Mouse (Mus musculus) liver, postnatal 0 days (tissue): ENCODE data around the gene Gstz1. TPM values are rescaled to one million over a fixed set of nuclear protein-coding genes. Genes with fewer than 3 reads are reported as not detected.

Experiments used
- ATAC-seq: fragments of 200-750 bp; cut with Nextera tagmentation; 2 replicates; pipeline ENCODE4 v1.8.0; 2017; ENCODE audit warnings: mild to moderate bottlenecking, moderate library complexity
- DNase-seq: peaks from one replicate; pipeline ENCODE4 v3.0.0-alpha.2; 2016
- H3K27ac ChIP-seq: fragments of 300-500 bp; sonication (generic); 2 replicates; pipeline ENCODE4 v1.5.1; 2014; ENCODE audit warnings: antibody characterized with exemption, moderate library complexity, mild to moderate bottlenecking, low read depth
- H3K27me3 ChIP-seq: fragments of 300-500 bp; sonication (generic); 2 replicates; pipeline ENCODE4 v1.6.1; 2014; ENCODE audit warnings: low read length, control low read depth, mixed read lengths; ENCODE audit not compliant: insufficient read depth
- H3K36me3 ChIP-seq: fragments of 300-500 bp; sonication (generic); replicated peaks from 2 replicates; pipeline ENCODE4 v1.6.1; 2014; ENCODE audit warnings: mild to moderate bottlenecking, control low read depth, low read length, moderate library complexity, mixed read lengths; ENCODE audit not compliant: insufficient read depth
- H3K4me1 ChIP-seq: fragments of 300-500 bp; sonication (generic); 2 replicates; pipeline ENCODE4 v1.6.1; 2014; ENCODE audit warnings: antibody characterized with exemption, mild to moderate bottlenecking, control low read depth; ENCODE audit not compliant: insufficient read depth
- H3K4me2 ChIP-seq: fragments of 300-500 bp; sonication (generic); 2 replicates; pipeline ENCODE4 v1.6.1; 2014; ENCODE audit warnings: low read depth, mild to moderate bottlenecking, low read length, moderate library complexity, mixed read lengths
- H3K4me3 ChIP-seq: fragments of 300-500 bp; sonication (generic); 2 replicates; pipeline ENCODE4 v1.5.1; 2014; ENCODE audit warnings: low read depth, low read length
- H3K9ac ChIP-seq: fragments of 300-500 bp; sonication (generic); replicated peaks from 2 replicates; pipeline ENCODE4 v1.6.1; 2014; ENCODE audit warnings: mild to moderate bottlenecking, moderate library complexity
- H3K9me3 ChIP-seq: fragments of 300-500 bp; sonication (generic); 2 replicates; pipeline ENCODE4 v1.6.1; 2016; ENCODE audit warnings: mild to moderate bottlenecking, control low read depth, low read length, mixed read lengths
- CTCF ChIP-seq: sonication (generic); IDR thresholded peaks from 2 replicates; pipeline ENCODE4 v1.5.1; 2016; ENCODE audit warnings: antibody characterized with exemption, low read depth
- EP300 ChIP-seq: IDR thresholded peaks from 2 replicates; pipeline ENCODE4 v1.6.1; 2016; ENCODE audit warnings: antibody characterized with exemption, low read depth, mild to moderate bottlenecking
- WGBS: fragments of 180-500 bp; shearing (Covaris S2); extraction: QIAGEN DNeasy Blood & Tissue Kit; methylation state at CpG from one replicate; pipeline ENCODE4 v1.1.7; 2014; ENCODE audit not compliant: insufficient replicate concordance; 5-methylcytosine and 5-hydroxymethylcytosine counted together
- polyA plus RNA-seq: library from polyadenylated mRNA; unstranded; fragments of >200 nt; fragmentation: Nextera tagmentation; extraction: Ambion mirVana; gene quantifications from 2 replicates; pipeline ENCODE4 v1.2.1, GENCODE M21; 2015

The Gstz1 gene
- polyA plus RNA-seq = 257 and 279 TPM in 2 replicates

- peaks cover 17% of the 10 kb centered on the region for H3K4me1 ChIP-seq
- peak within 1 kb of the TSS; percentile 80 for H3K27ac ChIP-seq
- no peaks in the 10 kb centered on the region for H3K27me3 ChIP-seq
- peak within 1 kb of the TSS; percentile 78 for H3K4me2 ChIP-seq
- H3K36me3 ChIP-seq = no peaks in the 10 kb centered on the region
- H3K9me3 ChIP-seq = peaks cover 5% of the 10 kb centered on the region; the same call in 1 of the 2 replicates
- peak within 1 kb of the TSS; percentile 75 for H3K9ac ChIP-seq
- under 1% methylated on average over 27 of the region's 27 CpGs for WGBS
- ATAC-seq (peak; percentile 82), DNase-seq (peak; percentile 91)
- TF ChIP-seq CTCF (0 out of 2 replicates have a peak, but pooled peaks have one; percentile 10), EP300 (no peak)
- H3K4me3 ChIP-seq = peak within 1 kb of the TSS; percentile 82
Observed at GRCm38 (mm10) chr12:87146966-87147365, at the start of gene Gstz1. Gstz1 (plus strand) TSS chr12:87147165.

- no peaks in the 10 kb centered on the region for H3K36me3 ChIP-seq
- 78% methylated on average over 4 of the region's 4 CpGs for WGBS
- no peak for DNase-seq
Observed at GRCm38 (mm10) chr12:87100331-87100730, 46.6 kb upstream of the Gstz1 start.

GRCm38 (mm10) chr12:87102165-87102631 lies 44.8 kb upstream of the Gstz1 start, which contains the start of gene Ngb:
Ngb (minus strand) TSS chr12:87102539.
- no peak within 1 kb of the TSS for H3K4me3 ChIP-seq

More at GRCm38 (mm10) chr12:87100331-87100730, 46.6 kb upstream of the Gstz1 start:
- H3K4me3 ChIP-seq = no peak overlapping the region
- H3K4me2 ChIP-seq = no peak overlapping the region
- no peak for ATAC-seq
- no peaks in the 10 kb centered on the region for H3K4me1 ChIP-seq
- H3K27ac ChIP-seq = no peak overlapping the region
- H3K9me3 ChIP-seq = no peaks in the 10 kb centered on the region
- H3K27me3 ChIP-seq = peaks cover 10% of the 10 kb centered on the region
- TF ChIP-seq CTCF = no peak
- no peak for TF ChIP-seq EP300
- H3K9ac ChIP-seq = no peak overlapping the region

GRCm38 (mm10) chr12:87103471-87103870 lies 43.5 kb upstream of the Gstz1 start:
- Histone ChIP-seq H3K36me3 (no peaks in the 10 kb centered on the region), H3K9me3 (no peaks in the 10 kb centered on the region), H3K4me2 (no peak overlapping the region), H3K4me3 (no peak overlapping the region), H3K27ac (no peak overlapping the region), H3K27me3 (peaks cover 10% of the 10 kb centered on the region), H3K9ac (no peak overlapping the region), H3K4me1 (no peaks in the 10 kb centered on the region)
- ATAC-seq (no peak), DNase-seq (no peak)
- WGBS = 80% methylated on average over 4 of the region's 4 CpGs
- TF ChIP-seq EP300 = no peak
- TF ChIP-seq CTCF = no peak

More at GRCm38 (mm10) chr12:87102165-87102631, 44.8 kb upstream of the Gstz1 start, which contains the start of gene Ngb:
- Histone ChIP-seq H3K36me3 (no peaks in the 10 kb centered on the region), H3K4me1 (no peaks in the 10 kb centered on the region), H3K9ac (no peak within 1 kb of the TSS), H3K4me2 (0 out of 2 replicates have a peak within 1 kb of the TSS, but pooled peaks have one; percentile 13), H3K27me3 (peaks cover 10% of the 10 kb centered on the region), H3K9me3 (no peaks in the 10 kb centered on the region), H3K27ac (no peak within 1 kb of the TSS)
- TF ChIP-seq EP300 (no peak), CTCF (no peak)
- DNase-seq (no peak), ATAC-seq (no peak)
- WGBS = 8% methylated on average over 32 of the region's 32 CpGs

GRCm38 (mm10) chr12:87104796-87105195 lies 42.2 kb upstream of the Gstz1 start:
- H3K4me2 ChIP-seq = no peak overlapping the region
- H3K36me3 ChIP-seq = no peaks in the 10 kb centered on the region
- TF ChIP-seq CTCF (no peak), EP300 (no peak)
- DNase-seq (no peak), ATAC-seq (no peak)
- H3K27me3 ChIP-seq = peaks cover 10% of the 10 kb centered on the region
- no peak overlapping the region for H3K27ac ChIP-seq
- no peak overlapping the region for H3K9ac ChIP-seq
- no peak overlapping the region for H3K4me3 ChIP-seq
- no peaks in the 10 kb centered on the region for H3K9me3 ChIP-seq
- H3K4me1 ChIP-seq = no peaks in the 10 kb centered on the region
- WGBS = 53% methylated on average over 4 of the region's 4 CpGs

- TF ChIP-seq CTCF (no peak), EP300 (no peak)
- 45% methylated on average over 3 of the region's 3 CpGs for WGBS
- ATAC-seq = no peak
Observed at GRCm38 (mm10) chr12:87107357-87107977, 39.5 kb upstream of the Gstz1 start.

More at GRCm38 (mm10) chr12:87107357-87107977, 39.5 kb upstream of the Gstz1 start:
- no peak overlapping the region for H3K4me2 ChIP-seq
- H3K4me3 ChIP-seq = no peak overlapping the region
- no peak overlapping the region for H3K27ac ChIP-seq
- H3K4me1 ChIP-seq = no peaks in the 10 kb centered on the region
- no peak overlapping the region for H3K9ac ChIP-seq
- peaks cover 5% of the 10 kb centered on the region; the same call in 1 of the 2 replicates for H3K36me3 ChIP-seq
- peaks cover 4% of the 10 kb centered on the region for H3K27me3 ChIP-seq
- DNase-seq = no peak
- no peaks in the 10 kb centered on the region for H3K9me3 ChIP-seq
